Mouse (Mus musculus) stomach, embryonic 15.5 days (tissue): ENCODE results near the gene Dmbx1. TPM values are rescaled to one million over a fixed set of nuclear protein-coding genes. Genes with fewer than 3 reads are reported as not detected.

Source experiments
- ATAC-seq: fragments of 200-750 bp; cut with Nextera tagmentation; 2 replicates; pipeline ENCODE4 v1.8.0; 2017; ENCODE audit warnings: low read depth, moderate number of reproducible peaks, moderate TSS enrichment; ENCODE audit not compliant: insufficient read depth, low FRiP score
- H3K27ac ChIP-seq: fragments of 300-500 bp; sonication (generic); 2 replicates; pipeline ENCODE4 v1.5.1; 2015; ENCODE audit warnings: mild to moderate bottlenecking, inconsistent platforms
- H3K27me3 ChIP-seq: fragments of 300-500 bp; sonication (generic); replicated peaks from 2 replicates; pipeline ENCODE4 v1.6.1; 2015; ENCODE audit warnings: inconsistent platforms
- H3K36me3 ChIP-seq: fragments of 300-500 bp; sonication (generic); 2 replicates; pipeline ENCODE4 v1.6.1; 2015; ENCODE audit warnings: inconsistent platforms
- H3K4me1 ChIP-seq: fragments of 300-500 bp; sonication (generic); 2 replicates; pipeline ENCODE4 v1.6.1; 2015; ENCODE audit warnings: inconsistent platforms
- H3K4me2 ChIP-seq: fragments of 300-500 bp; sonication (generic); 2 replicates; pipeline ENCODE4 v1.6.1; 2015; ENCODE audit warnings: mild to moderate bottlenecking, inconsistent platforms
- H3K4me3 ChIP-seq: fragments of 300-500 bp; sonication (generic); replicated peaks from 2 replicates; pipeline ENCODE4 v1.5.1; 2015; ENCODE audit warnings: inconsistent platforms
- H3K9ac ChIP-seq: fragments of 300-500 bp; sonication (generic); 2 replicates; pipeline ENCODE4 v1.6.1; 2015; ENCODE audit warnings: inconsistent platforms
- H3K9me3 ChIP-seq: fragments of 300-500 bp; sonication (generic); 2 replicates; pipeline ENCODE4 v1.6.1; 2016; ENCODE audit warnings: inconsistent platforms
- WGBS: fragments of 180-500 bp; shearing (Covaris S2); methylation state at CpG from one replicate; pipeline ENCODE4 v1.1.7; 2015; 5-methylcytosine and 5-hydroxymethylcytosine counted together
- polyA plus RNA-seq: library from polyadenylated mRNA; unstranded; fragments of >200 nt; fragmentation: Nextera tagmentation; extraction: Ambion mirVana; gene quantifications from 2 replicates; pipeline ENCODE4 v1.2.1, GENCODE M21; 2015

Dmbx1 gene
- polyA plus RNA-seq, 1 experiment from 2014 or later, result 0.03 TPM

DNA sequence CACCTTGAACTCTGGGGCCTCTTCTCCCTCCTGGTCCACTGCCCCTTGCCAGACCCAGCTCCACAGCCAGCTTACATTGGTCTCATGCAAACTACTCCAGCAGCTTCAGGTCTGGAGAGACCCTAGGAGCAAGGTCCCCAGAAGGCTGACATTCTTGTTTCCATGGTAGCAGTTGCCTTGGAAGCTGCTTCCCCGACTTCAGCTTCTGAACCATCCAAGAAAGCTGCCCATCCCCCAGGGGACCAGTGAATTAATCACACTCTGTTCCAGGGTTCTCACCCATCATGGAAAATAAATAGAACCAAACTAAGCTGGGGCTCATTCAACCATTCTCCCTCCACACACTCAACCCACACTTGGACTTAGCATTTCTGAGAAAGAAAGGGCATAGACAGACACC, 58.5 kb downstream of the Dmbx1 start:
- Histone ChIP-seq H3K4me1 (0 out of 2 replicates have a peak, but pooled peaks cover 3% of the 10 kb centered on the region), H3K27me3 (no peaks in the 10 kb centered on the region), H3K27ac (no peak overlapping the region), H3K9me3 (no peaks in the 10 kb centered on the region), H3K4me2 (no peak overlapping the region), H3K4me3 (no peak overlapping the region), H3K9ac (no peak overlapping the region), H3K36me3 (no peaks in the 10 kb centered on the region)
- ATAC-seq, result no peak
- WGBS, result 14% methylated on average over 1 of the region's 1 CpGs

GRCm38 (mm10) chr4:115878828-115879227, 60.9 kb downstream of the Dmbx1 start:
- Histone ChIP-seq H3K9me3 (no peaks in the 10 kb centered on the region), H3K4me3 (no peak overlapping the region), H3K4me2 (no peak overlapping the region), H3K4me1 (0 out of 2 replicates have a peak, but pooled peaks cover 3% of the 10 kb centered on the region), H3K36me3 (0 out of 2 replicates have a peak, but pooled peaks cover 3% of the 10 kb centered on the region), H3K27me3 (no peaks in the 10 kb centered on the region), H3K27ac (no peak overlapping the region), H3K9ac (no peak overlapping the region)
- no peak for ATAC-seq
- WGBS, result 55% methylated on average over 9 of the region's 9 CpGs

- Histone ChIP-seq H3K9me3 (no peaks in the 10 kb centered on the region), H3K4me3 (no peak overlapping the region), H3K4me2 (no peak overlapping the region), H3K9ac (no peak overlapping the region), H3K4me1 (0 out of 2 replicates have a peak, but pooled peaks cover 3% of the 10 kb centered on the region), H3K36me3 (peaks cover 6% of the 10 kb centered on the region; the same call in 1 of the 2 replicates), H3K27ac (no peak overlapping the region), H3K27me3 (no peaks in the 10 kb centered on the region)
- no peak for ATAC-seq
- 15% methylated on average over 11 of the region's 11 CpGs for WGBS
These were observed 61.5 kb downstream of the Dmbx1 start for GRCm38 (mm10) chr4:115878216-115878678.

DNA sequence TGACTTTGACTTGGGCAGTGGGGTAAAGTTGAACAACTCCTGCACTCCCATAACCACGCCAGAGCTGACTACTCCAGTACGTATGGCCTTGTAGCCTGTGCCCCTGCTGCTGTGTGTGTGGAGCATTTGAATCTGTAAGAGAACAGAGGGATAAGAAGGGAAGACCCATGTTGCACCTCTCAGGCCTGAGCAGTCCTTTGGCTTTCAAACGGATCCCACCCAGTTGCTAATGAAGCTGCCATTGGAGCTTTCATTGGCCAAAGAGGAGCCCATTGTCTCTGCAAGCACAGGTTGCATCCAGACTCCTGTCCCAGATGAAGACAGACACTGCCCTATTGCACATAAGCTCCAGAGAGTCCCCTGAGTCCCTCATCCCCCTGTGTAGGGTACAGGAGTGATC, 66.5 kb downstream of the Dmbx1 start:
- no peak overlapping the region for H3K4me3 ChIP-seq
- ATAC-seq, result no peak
- WGBS, result 80% methylated on average over 3 of the region's 3 CpGs
- no peak overlapping the region for H3K9ac ChIP-seq
- no peak overlapping the region for H3K27ac ChIP-seq
- peaks cover 10% of the 10 kb centered on the region for H3K36me3 ChIP-seq
- H3K4me1 ChIP-seq, result 0 out of 2 replicates have a peak, but pooled peaks cover under 1% of the 10 kb centered on the region
- no peak overlapping the region for H3K4me2 ChIP-seq
- no peaks in the 10 kb centered on the region for H3K9me3 ChIP-seq
- H3K27me3 ChIP-seq, result no peaks in the 10 kb centered on the region

GRCm38 (mm10) chr4:115869512-115870210, 70.1 kb downstream of the Dmbx1 start:
- no peak overlapping the region for H3K27ac ChIP-seq
- H3K4me3 ChIP-seq, result no peak overlapping the region
- ATAC-seq, result no peak
- no peak overlapping the region for H3K9ac ChIP-seq
- H3K4me2 ChIP-seq, result no peak overlapping the region
- H3K4me1 ChIP-seq, result no peaks in the 10 kb centered on the region
- H3K36me3 ChIP-seq, result peaks cover 17% of the 10 kb centered on the region
- H3K9me3 ChIP-seq, result no peaks in the 10 kb centered on the region
- no peaks in the 10 kb centered on the region for H3K27me3 ChIP-seq
- WGBS, result 54% methylated on average over 16 of the region's 16 CpGs

Other genes starting within 250 kb of the Dmbx1 start
- 30.4 and 34.4 TPM in 2 replicates for gene Efcab14, start 202.2 kb downstream of the Dmbx1 start, polyA plus RNA-seq
- 0.40 and 0.45 TPM in 2 replicates for gene Tex38, start 158.9 kb downstream of the Dmbx1 start, polyA plus RNA-seq
- 47.8 and 50.9 TPM in 2 replicates for gene Atpaf1, start 155.1 kb downstream of the Dmbx1 start, polyA plus RNA-seq
- 11.8 and 13.5 TPM in 2 replicates for gene Mob3c, start 111.8 kb downstream of the Dmbx1 start, polyA plus RNA-seq
- gene Mknk1, start 100.7 kb downstream of the Dmbx1 start, polyA plus RNA-seq, result 43.1 and 58.5 TPM in 2 replicates
- not detected in 2 replicates for gene Kncn, start 55.5 kb downstream of the Dmbx1 start, polyA plus RNA-seq
- gene 6430628N08Rik, start 49.3 kb downstream of the Dmbx1 start, polyA plus RNA-seq, result not detected in 2 replicates
- 14.8 and 19.8 TPM in 2 replicates for gene Faah, start 78.0 kb upstream of the Dmbx1 start, polyA plus RNA-seq
- 19.8 and 21.0 TPM in 2 replicates for gene Nsun4, start 114.0 kb upstream of the Dmbx1 start, polyA plus RNA-seq
- 541 and 546 TPM in 2 replicates for gene Uqcrh, start 135.1 kb upstream of the Dmbx1 start, polyA plus RNA-seq
- 65.3 and 68.0 TPM in 2 replicates for gene Lrrc41, start 135.3 kb upstream of the Dmbx1 start, polyA plus RNA-seq
- gene Rad54l, start 183.8 kb upstream of the Dmbx1 start, polyA plus RNA-seq, result 24.6 and 26.4 TPM in 2 replicates
- 50.0 and 52.9 TPM in 2 replicates for gene Pomgnt1, start 183.9 kb upstream of the Dmbx1 start, polyA plus RNA-seq
- 2.4 and 3.1 TPM in 2 replicates for gene Lurap1, start 211.4 kb upstream of the Dmbx1 start, polyA plus RNA-seq
- 47.5 and 50.8 TPM in 2 replicates for gene Tspan1, start 227.7 kb upstream of the Dmbx1 start, polyA plus RNA-seq
- gene 1700042G07Rik, start 233.4 kb upstream of the Dmbx1 start, polyA plus RNA-seq, result not detected in 2 replicates
- gene Gm49337, start 233.5 kb upstream of the Dmbx1 start, polyA plus RNA-seq, result not detected in 2 replicates